Mouse (Mus musculus) urinary bladder, adult 18-20 months (tissue): ENCODE data around the gene Dand5.

ENCODE experiments used
- DNase-seq, 2 experiments: peaks; one replicate each; pipeline ENCODE4 v3.0.0; 2022; ENCODE audit warnings: low spot score in 2 of 2, mixed read lengths in 2 of 2

Dand5 gene

DNA sequence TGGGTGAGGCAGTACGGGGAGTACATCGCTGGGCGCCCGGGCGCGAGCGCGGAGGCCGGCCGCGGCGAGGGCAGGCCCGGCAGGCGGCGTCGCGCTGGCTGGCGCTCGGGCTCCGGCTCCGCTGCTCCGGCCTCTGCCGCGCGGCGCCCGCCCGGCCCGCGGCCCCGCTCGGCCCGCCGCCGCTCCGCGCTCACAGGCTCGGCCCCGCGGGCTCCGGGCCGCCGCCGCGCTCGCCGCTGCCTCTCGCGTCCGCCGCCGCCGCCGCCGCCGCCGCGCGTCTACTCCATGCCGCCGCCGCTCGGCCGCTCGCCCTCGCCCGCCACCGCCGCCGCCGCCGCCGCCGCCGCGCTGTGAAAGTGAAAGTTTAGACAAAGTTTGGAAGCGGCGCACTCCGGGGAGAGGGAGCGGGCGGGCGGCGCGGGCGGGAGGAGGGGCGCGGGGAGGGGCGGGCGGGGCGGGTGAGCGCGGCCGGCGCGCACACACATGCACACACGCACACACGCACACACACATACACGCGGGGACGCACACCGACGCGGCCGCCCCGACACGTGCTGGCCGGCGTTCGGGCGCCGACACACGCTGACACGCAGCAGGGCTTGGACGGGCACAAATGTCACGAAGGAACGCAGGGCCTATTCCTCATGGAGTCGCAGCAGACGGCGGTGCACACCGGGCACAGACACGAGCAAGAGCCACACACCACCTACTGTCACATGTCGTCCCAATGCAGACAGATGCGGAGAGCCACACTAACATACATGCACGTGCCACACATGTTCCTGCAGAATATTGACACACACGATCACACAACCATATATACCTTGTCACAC is 22.4 kb downstream of the Dand5 start, which contains the start of gene Nfix:
TSS of gene Nfix (minus strand) at position 346 of the 833 bp plus-strand sequence.
- DNase-seq, result peak; percentile 63 to 65

GRCm38 (mm10) chr8:84799136-84799931 is 23.3 kb downstream of the Dand5 start:
- peak in 1 of 2 experiments; percentile 62 for DNase-seq

DNA sequence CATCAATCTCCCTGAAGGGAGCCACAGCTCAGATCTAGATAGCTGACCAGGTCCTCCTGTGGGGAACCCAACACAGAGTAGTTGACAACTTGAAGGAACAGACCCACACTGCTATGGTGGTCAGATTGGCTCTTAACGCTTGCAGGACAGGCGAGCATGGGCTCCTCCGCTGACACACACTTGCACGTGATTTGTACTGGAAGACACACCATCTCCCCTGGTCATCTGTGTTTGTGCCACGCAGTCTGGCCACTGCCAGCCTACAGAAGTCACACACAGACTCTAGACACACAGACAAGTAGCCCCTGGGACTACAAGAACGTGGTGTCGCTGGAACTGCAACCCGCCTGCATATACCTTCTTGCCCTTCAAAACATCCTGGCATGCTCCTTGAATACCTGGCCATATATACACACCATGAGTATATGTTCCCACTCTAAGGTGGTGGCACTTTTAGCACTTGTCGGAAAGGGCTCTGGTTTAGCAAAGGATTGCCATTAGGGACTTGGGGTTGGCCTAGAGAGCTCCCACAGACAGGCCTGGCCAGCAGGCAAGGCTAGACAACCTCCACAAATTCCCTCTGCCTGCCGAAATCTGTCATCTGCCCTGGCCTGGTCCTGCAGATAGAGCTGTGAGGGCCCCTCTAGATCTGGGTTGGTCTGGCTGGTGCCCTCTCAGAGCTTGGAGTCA is 24.0 kb downstream of the Dand5 start:
- no peak for DNase-seq

DNA sequence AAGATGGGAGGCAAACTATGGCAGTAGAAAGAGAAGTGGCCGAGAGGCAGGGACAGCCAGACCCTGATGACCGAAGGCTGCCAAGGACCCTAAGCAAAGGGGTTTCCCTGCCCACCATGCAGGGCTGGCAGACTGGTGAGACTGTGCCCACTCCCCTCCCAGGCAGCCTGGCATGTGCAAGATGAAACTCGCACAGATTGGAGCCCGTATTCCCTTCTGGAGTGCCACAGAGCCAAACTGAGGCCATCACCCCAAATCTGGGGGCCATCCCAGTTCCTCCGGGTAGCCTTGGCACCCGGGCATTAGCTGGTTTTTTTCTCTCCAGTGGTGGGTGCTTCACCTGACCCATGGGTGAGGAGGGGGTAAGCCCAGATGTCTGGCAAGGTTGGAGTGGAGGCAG is 24.7 kb downstream of the Dand5 start:
- no peak for DNase-seq

DNA sequence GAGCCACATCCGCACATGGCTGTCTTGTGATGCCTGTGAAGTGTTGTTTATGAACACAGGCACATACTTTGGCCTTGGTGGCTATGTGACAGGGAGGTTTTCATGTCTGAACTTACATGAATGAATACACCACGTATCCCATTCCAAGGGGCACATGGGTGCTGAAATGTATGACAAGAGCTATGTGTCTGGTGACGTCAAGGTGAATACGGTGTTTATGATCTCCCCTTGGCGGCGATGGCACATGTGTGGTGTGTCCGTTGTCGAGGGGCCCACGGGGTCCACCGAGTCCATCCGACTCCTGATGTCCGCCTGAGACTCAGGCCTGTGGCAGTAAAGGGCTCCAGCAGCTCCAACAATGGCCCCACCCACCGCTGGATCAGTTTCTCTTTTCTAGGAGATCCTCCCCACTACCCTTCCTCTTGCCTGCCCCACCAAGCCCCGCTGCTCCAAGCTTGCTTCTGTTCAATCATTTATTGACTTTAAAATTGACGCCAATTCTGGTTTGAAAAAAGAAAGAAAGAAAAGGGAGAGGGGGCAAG is 25.3 kb downstream of the Dand5 start:
- no peak for DNase-seq

DNA sequence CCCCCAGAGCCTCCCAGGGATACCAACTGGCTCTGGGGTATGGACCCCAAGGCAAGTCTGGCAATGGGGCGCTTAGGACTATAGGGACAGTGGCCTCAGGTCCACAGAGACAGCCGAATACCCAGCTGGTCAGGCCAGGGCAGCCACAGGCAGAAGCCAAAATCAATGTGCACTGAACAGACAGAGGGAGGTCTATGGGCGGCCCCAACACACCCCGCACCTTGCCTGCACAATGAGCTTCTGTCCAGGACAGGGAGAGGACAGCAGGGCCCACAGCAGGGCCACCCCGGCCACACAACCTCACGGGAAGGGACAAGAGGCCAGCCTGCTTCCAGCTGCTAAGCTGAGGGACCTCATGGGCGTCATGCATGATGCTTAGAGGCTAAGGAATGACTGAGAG is 28.1 kb downstream of the Dand5 start:
- DNase-seq, result no peak

GRCm38 (mm10) chr8:84793791-84794485 is 28.7 kb downstream of the Dand5 start:
- no peak for DNase-seq

- DNase-seq, result no peak
Measured at GRCm38 (mm10) chr8:84793134-84793533, 29.5 kb downstream of the Dand5 start.

GRCm38 (mm10) chr8:84792429-84792947 is 30.1 kb downstream of the Dand5 start:
- DNase-seq, result no peak

DNA sequence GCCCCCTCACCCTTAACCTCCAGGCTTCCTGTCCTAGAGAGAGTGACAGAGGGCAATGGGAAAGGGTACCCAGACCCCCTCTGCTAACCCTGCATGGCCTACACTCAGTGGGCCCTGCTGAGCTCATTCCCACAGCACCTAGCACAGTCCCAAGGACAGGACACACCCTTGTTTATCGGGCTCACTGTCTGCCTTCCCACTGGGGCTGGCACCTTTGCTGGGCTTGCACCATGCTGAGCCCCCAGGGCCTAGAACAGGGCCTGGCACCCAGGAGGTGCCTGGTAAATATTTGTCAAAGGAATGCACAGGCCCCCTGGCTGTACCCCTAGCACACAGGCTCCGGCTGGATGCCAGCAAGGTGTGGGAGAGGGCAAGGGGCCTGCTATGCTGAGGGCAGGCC is 32.1 kb downstream of the Dand5 start:
- DNase-seq, result no peak

- DNase-seq, result no peak
Measured at GRCm38 (mm10) chr8:84789855-84790486, 32.7 kb downstream of the Dand5 start.

- no peak for DNase-seq
Measured at GRCm38 (mm10) chr8:84789345-84789744, 33.3 kb downstream of the Dand5 start.

GRCm38 (mm10) chr8:84788896-84789295 is 33.7 kb downstream of the Dand5 start:
- DNase-seq, result peak; percentile 69 to 74

DNA sequence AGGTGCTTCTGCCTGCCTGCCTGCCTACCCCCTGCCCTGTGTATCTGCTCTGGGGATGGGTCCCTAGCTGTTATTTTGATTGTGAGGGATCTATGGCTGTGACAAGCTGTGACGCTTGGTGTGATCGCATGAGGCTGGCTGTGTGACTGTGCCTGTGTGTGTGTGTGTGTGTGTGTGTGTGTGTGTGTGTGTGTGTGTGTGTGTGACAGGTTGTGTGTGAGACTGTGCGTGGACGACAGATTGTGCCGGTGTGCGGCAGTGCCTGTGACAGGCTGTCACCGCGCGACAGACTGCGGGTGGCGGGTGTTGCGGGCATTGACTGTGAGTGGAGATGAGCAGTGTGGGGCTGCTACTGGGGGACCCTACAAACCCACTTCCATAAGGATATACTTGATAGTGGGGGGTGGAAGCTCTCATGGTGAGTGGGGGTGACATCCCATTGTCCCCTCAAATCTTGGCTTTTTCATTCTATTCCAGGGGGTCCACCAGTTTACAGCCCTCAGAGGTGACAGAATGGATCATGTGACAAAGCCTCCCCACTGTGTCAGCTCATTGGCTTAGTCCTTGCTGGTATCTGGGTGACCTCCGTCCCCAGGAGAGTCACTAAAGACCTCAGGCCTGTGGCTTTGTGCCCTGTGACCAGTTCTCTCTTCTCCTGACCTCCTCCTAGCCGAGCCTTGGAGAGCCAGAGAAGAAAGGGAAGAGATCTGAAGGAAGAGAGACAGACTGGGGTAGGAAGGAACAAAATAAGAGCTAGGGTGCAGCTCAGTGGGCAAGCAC is 34.9 kb downstream of the Dand5 start:
- no peak for DNase-seq

- DNase-seq, result no peak
Measured at GRCm38 (mm10) chr8:84786801-84787467, 35.7 kb downstream of the Dand5 start.

- DNase-seq, result no peak
Measured at GRCm38 (mm10) chr8:84785756-84786677, 36.6 kb downstream of the Dand5 start.

GRCm38 (mm10) chr8:84785506-84785755 is 37.2 kb downstream of the Dand5 start:
- no peak for DNase-seq
